Mouse (Mus musculus) liver, embryonic 14.5 days (tissue): ENCODE results near the gene 1700123O20Rik.

Experiments
- CTCF ChIP-seq: IDR thresholded peaks from 2 replicates; pipeline ENCODE4 v1.5.1; 2016; ENCODE audit warnings: antibody characterized with exemption, low read depth, control low read depth
- EP300 ChIP-seq: IDR thresholded peaks from 2 replicates; pipeline ENCODE4 v1.6.1; 2016; ENCODE audit warnings: antibody characterized with exemption, low read depth

- TF ChIP-seq CTCF (no peak), EP300 (no peak)
Measured at GRCm38 (mm10) chr14:54734004-54734403, 48.0 kb downstream of the 1700123O20Rik start.
